Mouse (Mus musculus) embryonic facial prominence, embryonic 14.5 days (tissue): Measurements from ENCODE around the gene Pimreg. TPM values are rescaled to one million over a fixed set of nuclear protein-coding genes. Genes with fewer than 3 reads are reported as not detected.

Source experiments
- ATAC-seq: fragments of 200-750 bp; cut with Nextera tagmentation; 2 replicates; pipeline ENCODE4 v1.8.0; 2017; ENCODE audit warnings: low read depth, moderate number of reproducible peaks, moderate TSS enrichment
- DNase-seq: peaks from one replicate; pipeline ENCODE4 v3.0.0-alpha.2; 2015; ENCODE audit warnings: low spot score
- H3K27ac ChIP-seq: fragments of 300-500 bp; sonication (generic); replicated peaks from 2 replicates; pipeline ENCODE4 v1.5.1; 2014; ENCODE audit warnings: low read depth, mild to moderate bottlenecking, low read length, moderate library complexity
- H3K27me3 ChIP-seq: fragments of 300-500 bp; sonication (generic); replicated peaks from 2 replicates; pipeline ENCODE4 v1.6.1; 2014; ENCODE audit warnings: low read length; ENCODE audit not compliant: control insufficient read depth, insufficient read depth
- H3K36me3 ChIP-seq: fragments of 300-500 bp; sonication (generic); 2 replicates; pipeline ENCODE4 v1.6.1; 2014; ENCODE audit warnings: low read length, mixed read lengths; ENCODE audit not compliant: control insufficient read depth, insufficient read depth
- H3K4me1 ChIP-seq: fragments of 300-500 bp; sonication (generic); 2 replicates; pipeline ENCODE4 v1.6.1; 2014; ENCODE audit warnings: antibody characterized with exemption, low read length; ENCODE audit not compliant: control insufficient read depth, insufficient read depth
- H3K4me2 ChIP-seq: fragments of 300-500 bp; sonication (generic); 2 replicates; pipeline ENCODE4 v1.6.1; 2014; ENCODE audit warnings: low read depth, mild to moderate bottlenecking, low read length, moderate library complexity, mixed read lengths
- H3K4me3 ChIP-seq: fragments of 300-500 bp; sonication (generic); 2 replicates; pipeline ENCODE4 v1.5.1; 2014; ENCODE audit warnings: low read depth, mild to moderate bottlenecking, low read length
- H3K9ac ChIP-seq: fragments of 300-500 bp; sonication (generic); 2 replicates; pipeline ENCODE4 v1.6.1; 2014; ENCODE audit warnings: low read depth, mild to moderate bottlenecking, low read length, moderate library complexity, mixed read lengths
- H3K9me3 ChIP-seq: fragments of 300-500 bp; sonication (generic); 2 replicates; pipeline ENCODE4 v1.6.1; 2016; ENCODE audit warnings: low read length; ENCODE audit not compliant: control insufficient read depth
- WGBS: fragments of 180-500 bp; shearing (Covaris S2); extraction: QIAGEN DNeasy Blood & Tissue Kit; methylation state at CpG from one replicate; pipeline ENCODE4 v1.1.7; 2014; 5-methylcytosine and 5-hydroxymethylcytosine counted together
- polyA plus RNA-seq: library from polyadenylated mRNA; unstranded; fragments of >200 nt; fragmentation: Nextera tagmentation; extraction: Ambion mirVana; gene quantifications from 2 replicates; pipeline ENCODE4 v1.2.1, GENCODE M21; 2014

Pimreg gene
- polyA plus RNA-seq, 1 experiment from 2014 or later, result 77.9 TPM

GRCm38 (mm10) chr11:72010367-72010766, 31.5 kb upstream of the Pimreg start:
- peak; percentile 59; the same call in 1 of the 2 replicates for ATAC-seq
- Histone ChIP-seq H3K9me3 (no peaks in the 10 kb centered on the region), H3K27ac (peak overlapping the region; percentile 12; the same call in 1 of the 2 replicates), H3K4me2 (no peak overlapping the region), H3K4me1 (peaks cover 14% of the 10 kb centered on the region; the same call in 1 of the 2 replicates), H3K4me3 (no peak overlapping the region), H3K36me3 (no peaks in the 10 kb centered on the region), H3K27me3 (no peaks in the 10 kb centered on the region), H3K9ac (no peak overlapping the region)
- 22% methylated on average over 5 of the region's 5 CpGs for WGBS
- DNase-seq, result peak; percentile 83

- no peak overlapping the region for H3K9ac ChIP-seq
- no peaks in the 10 kb centered on the region for H3K27me3 ChIP-seq
- DNase-seq, result no peak
- ATAC-seq, result no peak; the same call in 1 of the 2 replicates
- H3K36me3 ChIP-seq, result no peaks in the 10 kb centered on the region
- H3K4me3 ChIP-seq, result no peak overlapping the region
- peak overlapping the region; percentile 12; the same call in 1 of the 2 replicates for H3K27ac ChIP-seq
- H3K4me1 ChIP-seq, result peaks cover 14% of the 10 kb centered on the region; the same call in 1 of the 2 replicates
- H3K9me3 ChIP-seq, result no peaks in the 10 kb centered on the region
- no peak overlapping the region; the same call in 1 of the 2 replicates for H3K4me2 ChIP-seq
- 45% methylated on average over 9 of the region's 9 CpGs for WGBS
Measured at GRCm38 (mm10) chr11:72010940-72011722, 30.7 kb upstream of the Pimreg start.

GRCm38 (mm10) chr11:72011955-72012354, 29.9 kb upstream of the Pimreg start:
- Histone ChIP-seq H3K9ac (no peak overlapping the region), H3K4me1 (peaks cover 14% of the 10 kb centered on the region; the same call in 1 of the 2 replicates), H3K27me3 (no peaks in the 10 kb centered on the region), H3K4me3 (no peak overlapping the region), H3K27ac (no peak overlapping the region), H3K9me3 (no peaks in the 10 kb centered on the region), H3K36me3 (no peaks in the 10 kb centered on the region), H3K4me2 (no peak overlapping the region)
- ATAC-seq (no peak), DNase-seq (no peak)
- WGBS, result 55% methylated on average over 1 of the region's 1 CpGs

- H3K36me3 ChIP-seq, result no peaks in the 10 kb centered on the region
- no peaks in the 10 kb centered on the region for H3K9me3 ChIP-seq
- H3K4me2 ChIP-seq, result no peak overlapping the region
- DNase-seq, result no peak
- no peaks in the 10 kb centered on the region for H3K27me3 ChIP-seq
- ATAC-seq, result no peak
- WGBS, result 68% methylated on average over 4 of the region's 4 CpGs
- H3K27ac ChIP-seq, result no peak overlapping the region
- peaks cover 14% of the 10 kb centered on the region; the same call in 1 of the 2 replicates for H3K4me1 ChIP-seq
- no peak overlapping the region for H3K9ac ChIP-seq
- H3K4me3 ChIP-seq, result no peak overlapping the region
Measured at GRCm38 (mm10) chr11:72014674-72015073, 27.2 kb upstream of the Pimreg start.

GRCm38 (mm10) chr11:72016518-72017252, 25.1 kb upstream of the Pimreg start:
- H3K9me3 ChIP-seq, result no peaks in the 10 kb centered on the region
- H3K36me3 ChIP-seq, result no peaks in the 10 kb centered on the region
- H3K4me1 ChIP-seq, result 0 out of 2 replicates have a peak, but pooled peaks cover 3% of the 10 kb centered on the region
- H3K27ac ChIP-seq, result no peak overlapping the region
- H3K9ac ChIP-seq, result no peak overlapping the region
- H3K4me3 ChIP-seq, result no peak overlapping the region
- no peak overlapping the region for H3K4me2 ChIP-seq
- WGBS, result 76% methylated on average over 13 of the region's 13 CpGs
- DNase-seq (no peak), ATAC-seq (no peak)
- no peaks in the 10 kb centered on the region for H3K27me3 ChIP-seq

GRCm38 (mm10) chr11:72017253-72017601, 24.6 kb upstream of the Pimreg start:
- DNase-seq, result no peak
- H3K9me3 ChIP-seq, result no peaks in the 10 kb centered on the region
- no peaks in the 10 kb centered on the region for H3K36me3 ChIP-seq
- H3K27ac ChIP-seq, result no peak overlapping the region
- no peaks in the 10 kb centered on the region for H3K27me3 ChIP-seq
- no peak overlapping the region for H3K4me3 ChIP-seq
- H3K9ac ChIP-seq, result no peak overlapping the region
- 65% methylated on average over 7 of the region's 9 CpGs for WGBS
- H3K4me2 ChIP-seq, result no peak overlapping the region
- no peak for ATAC-seq
- H3K4me1 ChIP-seq, result no peaks in the 10 kb centered on the region

- Histone ChIP-seq H3K36me3 (no peaks in the 10 kb centered on the region), H3K9ac (no peak overlapping the region), H3K4me3 (no peak overlapping the region), H3K9me3 (no peaks in the 10 kb centered on the region), H3K27ac (no peak overlapping the region), H3K4me2 (no peak overlapping the region), H3K4me1 (peaks cover 10% of the 10 kb centered on the region; the same call in 1 of the 2 replicates), H3K27me3 (no peaks in the 10 kb centered on the region)
- no peak for DNase-seq
- no peak for ATAC-seq
- 81% methylated on average over 4 of the region's 4 CpGs for WGBS
Measured at GRCm38 (mm10) chr11:72021015-72021414, 20.8 kb upstream of the Pimreg start.

- 0 out of 2 replicates have a peak, but pooled peaks have one; percentile 33 for ATAC-seq
- H3K9me3 ChIP-seq, result no peaks in the 10 kb centered on the region
- H3K27me3 ChIP-seq, result no peaks in the 10 kb centered on the region; the same call in 1 of the 2 replicates
- peaks cover 10% of the 10 kb centered on the region; the same call in 1 of the 2 replicates for H3K4me1 ChIP-seq
- H3K9ac ChIP-seq, result no peak overlapping the region
- no peak for DNase-seq
- no peak overlapping the region for H3K27ac ChIP-seq
- no peak overlapping the region for H3K4me3 ChIP-seq
- H3K4me2 ChIP-seq, result no peak overlapping the region
- 62% methylated on average over 6 of the region's 6 CpGs for WGBS
- no peaks in the 10 kb centered on the region for H3K36me3 ChIP-seq
Measured at GRCm38 (mm10) chr11:72022827-72023226, 19.0 kb upstream of the Pimreg start.
